Mouse (Mus musculus) kidney, embryonic 15.5 days (tissue): Measurements from ENCODE around the gene Trim23. TPM values are rescaled to one million over a fixed set of nuclear protein-coding genes. Genes with fewer than 3 reads are reported as not detected.

Source experiments
- ATAC-seq: fragments of 200-750 bp; cut with Nextera tagmentation; replicated peaks from 2 replicates; pipeline ENCODE4 v1.8.0; 2017; ENCODE audit warnings: moderate TSS enrichment; ENCODE audit not compliant: low FRiP score
- H3K27ac ChIP-seq: fragments of 300-500 bp; sonication (generic); 2 replicates; pipeline ENCODE4 v1.5.1; 2015; ENCODE audit warnings: mild to moderate bottlenecking, inconsistent platforms
- H3K27me3 ChIP-seq: fragments of 300-500 bp; sonication (generic); 2 replicates; pipeline ENCODE4 v1.6.1; 2015; ENCODE audit warnings: inconsistent platforms
- H3K36me3 ChIP-seq: fragments of 300-500 bp; sonication (generic); 2 replicates; pipeline ENCODE4 v1.6.1; 2015; ENCODE audit warnings: inconsistent platforms
- H3K4me1 ChIP-seq: fragments of 300-500 bp; sonication (generic); 2 replicates; pipeline ENCODE4 v1.6.1; 2015; ENCODE audit warnings: inconsistent platforms
- H3K4me2 ChIP-seq: fragments of 300-500 bp; sonication (generic); 2 replicates; pipeline ENCODE4 v1.6.1; 2015; ENCODE audit warnings: moderate library complexity, mild to moderate bottlenecking, inconsistent platforms
- H3K4me3 ChIP-seq: fragments of 300-500 bp; sonication (generic); replicated peaks from 2 replicates; pipeline ENCODE4 v1.5.1; 2015; ENCODE audit warnings: mild to moderate bottlenecking, inconsistent platforms
- H3K9ac ChIP-seq: fragments of 300-500 bp; sonication (generic); 2 replicates; pipeline ENCODE4 v1.6.1; 2015; ENCODE audit warnings: mild to moderate bottlenecking, inconsistent platforms
- H3K9me3 ChIP-seq: fragments of 300-500 bp; sonication (generic); replicated peaks from 2 replicates; pipeline ENCODE4 v1.6.1; 2016; ENCODE audit warnings: inconsistent platforms
- WGBS: fragments of 180-500 bp; shearing (Covaris S2); methylation state at CpG from one replicate; pipeline ENCODE4 v1.1.7; 2015; ENCODE audit warnings: mixed read lengths; 5-methylcytosine and 5-hydroxymethylcytosine counted together
- polyA plus RNA-seq: library from polyadenylated mRNA; unstranded; fragments of >200 nt; fragmentation: Nextera tagmentation; extraction: Ambion mirVana; gene quantifications from 2 replicates; pipeline ENCODE4 v1.2.1, GENCODE M21; 2015

The Trim23 gene
- polyA plus RNA-seq: 19.0 and 20.8 TPM in 2 replicates

DNA sequence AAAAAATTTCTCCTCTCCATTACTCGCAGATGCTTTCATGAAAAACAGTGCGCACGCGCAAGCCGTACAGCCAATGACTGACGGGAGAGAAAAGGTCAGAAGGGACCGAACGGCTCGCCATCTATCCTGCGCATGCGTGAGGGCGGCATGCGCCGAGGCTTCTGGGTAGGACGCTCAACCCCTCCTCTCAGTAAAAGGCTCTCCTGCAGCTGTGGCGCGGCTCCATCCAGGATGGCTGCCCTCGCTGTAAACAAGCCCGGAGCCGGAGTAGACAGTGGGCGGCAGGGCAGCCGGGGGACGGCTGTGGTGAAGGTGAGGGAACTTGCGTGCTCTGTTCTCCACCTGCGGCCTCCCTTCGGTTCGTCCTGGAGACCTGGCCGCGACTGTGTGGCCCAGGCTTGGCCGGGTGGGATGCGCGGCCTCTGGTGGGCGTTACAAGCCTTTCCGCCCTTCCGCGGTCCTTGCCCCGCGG, at the start of gene Trim23:
TSS of gene Trim23 (plus strand) at position 148 of the 472 bp plus-strand sequence.
- Histone ChIP-seq H3K4me2 (peak within 1 kb of the TSS; percentile 65), H3K27me3 (no peaks in the 10 kb centered on the region), H3K9ac (peak within 1 kb of the TSS; percentile 68), H3K9me3 (no peaks in the 10 kb centered on the region), H3K4me3 (peak within 1 kb of the TSS; percentile 83), H3K4me1 (peaks cover 12% of the 10 kb centered on the region), H3K36me3 (peaks cover 33% of the 10 kb centered on the region), H3K27ac (peak within 1 kb of the TSS; percentile 91)
- peak; percentile 98 for ATAC-seq
- WGBS: under 1% methylated on average over 38 of the region's 38 CpGs

DNA sequence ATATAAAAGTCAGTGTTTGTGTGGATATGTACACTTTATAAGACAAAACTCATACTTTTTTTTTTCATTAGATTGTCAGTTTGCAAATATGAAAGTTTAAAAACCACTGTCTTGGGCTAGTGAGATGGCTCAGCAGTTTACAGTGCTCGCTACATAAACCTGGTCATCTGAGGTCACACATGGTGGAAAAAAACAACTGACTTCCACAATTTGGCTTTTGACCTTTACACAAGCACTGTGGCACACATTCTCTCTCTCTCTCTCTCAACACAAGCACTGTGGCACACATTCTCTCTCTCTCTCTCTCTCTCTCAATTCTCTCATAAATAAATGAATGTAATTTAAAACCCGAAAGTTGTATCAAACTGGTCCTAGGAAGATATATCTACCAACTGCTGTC, 46.0 kb upstream of the Trim23 start:
- 87% methylated on average over 2 of the region's 2 CpGs for WGBS
- H3K4me1 ChIP-seq: no peaks in the 10 kb centered on the region
- no peak for ATAC-seq
- no peak overlapping the region for H3K9ac ChIP-seq
- H3K27ac ChIP-seq: no peak overlapping the region
- H3K4me2 ChIP-seq: no peak overlapping the region
- H3K9me3 ChIP-seq: no peaks in the 10 kb centered on the region
- H3K36me3 ChIP-seq: peaks cover 28% of the 10 kb centered on the region
- H3K27me3 ChIP-seq: no peaks in the 10 kb centered on the region
- no peak overlapping the region for H3K4me3 ChIP-seq

DNA sequence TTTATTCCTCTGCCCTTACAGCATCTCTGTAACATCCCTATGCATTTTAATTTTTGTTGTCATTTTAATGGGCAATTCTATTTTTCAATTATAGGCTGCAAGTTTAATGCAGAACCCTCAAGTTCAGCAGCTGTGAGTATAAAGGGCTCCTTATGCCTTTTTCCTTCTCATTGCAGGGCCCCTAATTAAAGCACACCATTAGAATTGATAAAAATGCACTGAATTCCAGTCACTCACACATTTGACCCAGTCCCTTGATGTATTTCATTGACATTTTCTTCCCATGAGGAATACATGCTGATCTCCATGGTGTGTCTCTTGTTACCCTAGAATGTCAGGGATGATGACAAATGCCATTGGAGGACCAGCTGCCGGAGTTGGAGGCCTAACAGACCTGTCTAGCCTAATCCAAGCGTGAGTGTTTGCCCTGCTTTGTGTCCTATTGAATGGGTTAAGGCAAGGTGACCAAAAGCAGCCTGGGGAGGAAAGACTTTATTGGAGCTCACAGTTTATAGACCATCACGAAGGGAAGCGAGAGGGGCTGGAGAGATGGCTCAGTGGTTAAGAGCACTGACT, 44.0 kb upstream of the Trim23 start:
- Histone ChIP-seq H3K4me3 (no peak overlapping the region), H3K36me3 (peaks cover 28% of the 10 kb centered on the region), H3K9me3 (no peaks in the 10 kb centered on the region), H3K9ac (no peak overlapping the region), H3K27me3 (no peaks in the 10 kb centered on the region), H3K4me2 (no peak overlapping the region), H3K27ac (no peak overlapping the region), H3K4me1 (no peaks in the 10 kb centered on the region)
- WGBS: 87% methylated on average over 4 of the region's 4 CpGs
- no peak for ATAC-seq

DNA sequence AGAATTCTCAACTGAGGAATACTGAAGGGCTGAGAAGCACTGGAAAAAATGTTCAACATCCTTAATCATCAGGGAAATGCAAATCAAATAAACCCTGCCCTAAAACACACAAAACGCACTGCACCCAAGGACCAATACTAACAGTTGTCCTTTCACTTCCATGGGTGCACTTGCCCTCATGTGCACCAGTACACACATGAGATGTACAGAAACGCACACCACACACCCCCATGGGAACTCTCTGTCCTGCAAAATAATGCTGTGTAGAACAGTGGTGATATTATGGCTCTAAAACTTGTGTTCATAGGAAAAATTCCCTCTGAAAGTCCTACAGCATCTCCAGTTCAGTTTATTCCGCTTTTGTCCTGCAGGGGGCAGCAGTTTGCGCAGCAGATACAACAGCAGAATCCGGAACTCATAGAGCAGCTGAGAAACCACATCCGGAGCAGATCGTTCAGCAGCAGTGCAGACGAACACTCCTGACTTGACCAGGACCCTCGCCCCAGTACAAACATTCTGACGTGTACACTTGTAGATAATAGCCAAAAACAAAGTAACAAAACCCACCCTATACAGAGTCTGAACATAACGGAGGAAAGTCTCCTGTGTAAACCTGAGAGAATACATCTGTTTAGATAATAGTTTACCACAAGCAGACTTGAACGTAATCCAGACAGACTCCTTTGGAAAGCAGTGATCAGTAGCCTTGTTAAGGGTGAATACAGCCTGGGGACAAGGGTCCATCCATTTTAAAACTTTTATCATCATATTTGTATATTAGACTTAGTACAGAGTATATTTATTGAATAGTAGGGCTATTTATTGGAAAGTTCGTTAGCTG, 39.0 kb upstream of the Trim23 start:
- WGBS: 44% methylated on average over 13 of the region's 13 CpGs
- H3K27ac ChIP-seq: no peak overlapping the region
- ATAC-seq: 0 out of 2 replicates have a peak, but pooled peaks have one; percentile 46
- peaks cover 58% of the 10 kb centered on the region for H3K36me3 ChIP-seq
- no peaks in the 10 kb centered on the region for H3K9me3 ChIP-seq
- no peak overlapping the region for H3K4me3 ChIP-seq
- H3K27me3 ChIP-seq: no peaks in the 10 kb centered on the region
- H3K4me1 ChIP-seq: no peaks in the 10 kb centered on the region
- 0 out of 2 replicates have a peak overlapping the region, but pooled peaks have one; percentile 16 for H3K4me2 ChIP-seq
- H3K9ac ChIP-seq: no peak overlapping the region

DNA sequence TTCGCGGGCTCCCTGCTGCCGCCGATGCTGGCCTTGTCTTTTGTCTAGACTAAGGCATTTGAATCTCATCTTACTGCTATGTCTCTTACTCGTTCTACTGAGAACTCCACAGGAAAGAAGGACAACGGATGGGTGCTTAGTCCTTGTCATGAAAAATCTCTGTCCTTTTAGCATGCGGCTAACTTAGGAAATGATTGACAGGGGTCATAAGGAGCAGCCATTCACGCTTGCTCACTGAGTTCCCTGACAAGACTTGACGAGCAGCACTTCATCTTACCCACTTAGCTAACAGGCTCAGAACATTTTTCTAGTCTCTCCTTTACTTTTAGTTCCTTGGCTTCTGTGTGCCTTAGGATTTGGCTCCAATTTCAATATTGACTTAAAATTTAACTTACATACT, 33.7 kb upstream of the Trim23 start:
- peaks cover 93% of the 10 kb centered on the region for H3K36me3 ChIP-seq
- 79% methylated on average over 9 of the region's 9 CpGs for WGBS
- no peak overlapping the region for H3K27ac ChIP-seq
- H3K4me3 ChIP-seq: no peak overlapping the region
- no peaks in the 10 kb centered on the region for H3K27me3 ChIP-seq
- ATAC-seq: no peak
- no peak overlapping the region for H3K9ac ChIP-seq
- no peaks in the 10 kb centered on the region for H3K9me3 ChIP-seq
- no peak overlapping the region for H3K4me2 ChIP-seq
- no peaks in the 10 kb centered on the region for H3K4me1 ChIP-seq

DNA sequence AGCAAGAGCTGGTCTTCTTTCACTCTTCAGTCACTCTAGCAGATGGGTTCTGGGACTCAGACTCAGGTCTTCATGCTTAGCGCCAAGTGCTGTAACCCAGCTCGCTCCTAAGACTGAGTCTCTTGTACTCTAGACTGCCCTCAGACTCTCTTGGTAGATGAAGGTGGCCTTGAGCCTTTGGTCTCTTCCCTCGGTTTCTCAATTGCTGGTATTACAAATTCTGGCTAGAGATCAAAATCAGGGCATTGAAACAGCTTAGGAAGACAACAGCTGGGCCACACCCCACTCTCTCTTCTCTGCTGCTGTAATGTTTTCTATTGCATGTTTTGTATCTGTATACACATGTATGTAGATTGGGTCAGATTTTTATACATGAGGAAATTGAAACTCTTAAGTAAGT, 33.0 kb upstream of the Trim23 start:
- WGBS: 92% methylated on average over 3 of the region's 3 CpGs
- H3K4me1 ChIP-seq: no peaks in the 10 kb centered on the region
- no peak overlapping the region for H3K9ac ChIP-seq
- no peak overlapping the region for H3K27ac ChIP-seq
- no peaks in the 10 kb centered on the region for H3K27me3 ChIP-seq
- H3K9me3 ChIP-seq: no peaks in the 10 kb centered on the region
- H3K4me3 ChIP-seq: no peak overlapping the region
- H3K4me2 ChIP-seq: no peak overlapping the region
- H3K36me3 ChIP-seq: peaks cover 89% of the 10 kb centered on the region
- ATAC-seq: no peak

DNA sequence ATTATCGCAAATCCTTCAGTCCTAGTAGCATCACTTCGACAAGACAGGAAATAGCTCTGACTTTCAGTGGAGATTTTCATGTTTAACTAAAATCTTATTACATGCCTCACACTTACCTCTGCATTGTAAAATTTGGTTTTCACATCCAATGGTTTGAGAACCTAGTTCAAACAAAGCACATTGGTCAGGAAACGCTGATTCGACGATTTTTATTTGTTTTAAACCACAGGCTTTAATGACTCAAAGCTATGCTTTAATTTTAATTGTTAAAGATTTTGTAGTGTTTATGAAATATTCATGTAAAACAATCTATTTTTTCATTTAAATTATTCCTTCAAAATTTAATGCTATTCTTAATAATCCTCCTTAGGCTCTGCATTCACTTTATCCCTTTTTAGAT, 24.4 kb upstream of the Trim23 start:
- no peaks in the 10 kb centered on the region for H3K9me3 ChIP-seq
- WGBS: 95% methylated on average over 5 of the region's 5 CpGs
- no peaks in the 10 kb centered on the region for H3K4me1 ChIP-seq
- no peak overlapping the region for H3K27ac ChIP-seq
- H3K4me3 ChIP-seq: no peak overlapping the region
- H3K9ac ChIP-seq: no peak overlapping the region
- H3K27me3 ChIP-seq: no peaks in the 10 kb centered on the region
- peaks cover 60% of the 10 kb centered on the region for H3K36me3 ChIP-seq
- no peak for ATAC-seq
- no peak overlapping the region for H3K4me2 ChIP-seq

DNA sequence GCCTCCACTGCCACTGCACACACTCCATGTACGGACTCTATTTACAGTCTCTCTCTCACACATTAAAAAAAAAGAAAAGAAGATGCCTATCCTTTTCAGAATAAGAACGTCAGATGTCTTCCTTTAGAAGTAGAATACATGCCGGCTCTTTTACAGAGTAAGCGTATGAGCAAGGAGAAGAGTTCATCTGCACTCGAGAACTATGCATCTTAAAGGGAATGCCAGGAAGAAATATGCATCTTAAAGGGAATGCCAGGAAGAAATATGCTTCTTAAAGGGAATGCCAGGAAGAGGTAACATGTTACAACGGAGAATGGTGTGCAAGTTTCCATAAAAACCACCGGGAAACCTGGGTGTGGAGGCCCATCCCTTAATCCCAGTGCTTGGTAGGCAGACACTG, 23.5 kb upstream of the Trim23 start:
- Histone ChIP-seq H3K27ac (no peak overlapping the region), H3K9me3 (no peaks in the 10 kb centered on the region), H3K27me3 (no peaks in the 10 kb centered on the region), H3K4me2 (no peak overlapping the region), H3K36me3 (peaks cover 61% of the 10 kb centered on the region), H3K4me3 (no peak overlapping the region), H3K4me1 (no peaks in the 10 kb centered on the region), H3K9ac (no peak overlapping the region)
- 91% methylated on average over 7 of the region's 7 CpGs for WGBS
- ATAC-seq: no peak

DNA sequence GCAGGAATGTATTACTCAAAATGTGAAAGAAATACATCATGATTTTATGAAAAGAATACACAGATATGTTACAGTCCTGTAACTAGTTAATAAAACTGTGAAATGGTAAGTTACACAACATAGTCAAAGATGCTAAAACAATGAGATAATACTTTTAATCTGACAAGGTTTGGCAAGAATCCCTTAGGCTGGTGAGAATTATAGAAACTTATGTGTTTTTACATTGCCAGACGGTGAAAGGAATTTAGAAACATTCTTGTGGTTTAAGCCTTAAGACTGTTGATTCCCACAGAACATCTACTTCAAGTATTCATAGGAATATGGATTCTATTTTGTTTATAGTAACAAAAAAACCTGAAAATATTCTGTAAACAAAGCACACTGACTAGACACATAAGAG, 22.9 kb upstream of the Trim23 start:
- Histone ChIP-seq H3K4me3 (no peak overlapping the region), H3K27me3 (no peaks in the 10 kb centered on the region), H3K9ac (no peak overlapping the region), H3K4me1 (no peaks in the 10 kb centered on the region), H3K4me2 (no peak overlapping the region), H3K9me3 (no peaks in the 10 kb centered on the region), H3K27ac (no peak overlapping the region), H3K36me3 (peaks cover 63% of the 10 kb centered on the region)
- WGBS: 82% methylated on average over 1 of the region's 1 CpGs
- ATAC-seq: no peak

DNA sequence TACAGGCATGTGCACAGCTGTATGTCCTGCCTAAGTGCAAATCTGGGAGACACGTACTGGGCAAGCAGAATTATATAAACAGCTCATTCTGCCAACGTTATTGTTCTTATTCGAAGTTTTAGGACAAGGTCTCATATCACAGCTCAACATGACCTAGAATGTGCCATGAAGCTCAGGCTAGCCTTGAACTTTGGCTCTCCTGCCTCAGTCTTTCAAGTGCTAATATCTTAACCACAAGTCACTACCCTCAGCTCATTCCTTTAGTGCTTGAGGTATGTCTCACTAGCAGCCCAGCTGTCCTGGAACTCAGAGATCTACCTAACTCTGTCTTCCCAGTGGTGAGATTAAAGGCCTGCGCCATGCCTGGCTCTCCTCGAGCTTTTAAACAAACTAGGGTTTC, 6.9 kb upstream of the Trim23 start:
- WGBS: 95% methylated on average over 5 of the region's 5 CpGs
- H3K4me2 ChIP-seq: no peak overlapping the region
- peaks cover 34% of the 10 kb centered on the region for H3K36me3 ChIP-seq
- no peak overlapping the region for H3K4me3 ChIP-seq
- H3K9me3 ChIP-seq: no peaks in the 10 kb centered on the region
- peaks cover 4% of the 10 kb centered on the region for H3K4me1 ChIP-seq
- H3K27me3 ChIP-seq: no peaks in the 10 kb centered on the region
- no peak overlapping the region for H3K9ac ChIP-seq
- no peak overlapping the region for H3K27ac ChIP-seq
- ATAC-seq: no peak

DNA sequence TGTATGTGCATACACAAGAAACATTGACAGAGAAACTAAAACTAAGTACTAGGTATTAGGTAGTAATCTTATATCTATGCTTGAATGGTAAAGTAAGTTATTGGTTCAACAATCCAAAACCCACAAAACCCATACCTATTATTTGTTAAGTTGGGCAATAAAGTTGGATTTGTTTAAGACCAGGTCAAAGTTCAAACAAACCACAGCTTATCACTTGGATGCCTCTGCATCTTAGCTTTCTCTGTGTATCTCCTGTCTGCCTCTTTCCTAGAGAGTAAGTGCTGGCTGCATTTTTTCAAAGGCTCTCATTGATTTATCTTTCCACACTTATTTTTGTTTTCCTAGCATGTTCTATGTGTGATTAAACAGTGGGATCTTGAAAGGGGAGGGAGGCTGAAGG, 6.1 kb upstream of the Trim23 start:
- peaks cover 28% of the 10 kb centered on the region for H3K36me3 ChIP-seq
- H3K4me1 ChIP-seq: peaks cover 7% of the 10 kb centered on the region
- H3K9me3 ChIP-seq: no peaks in the 10 kb centered on the region
- no peak overlapping the region for H3K27ac ChIP-seq
- H3K4me3 ChIP-seq: no peak overlapping the region
- H3K27me3 ChIP-seq: no peaks in the 10 kb centered on the region
- ATAC-seq: no peak
- no peak overlapping the region for H3K9ac ChIP-seq
- H3K4me2 ChIP-seq: no peak overlapping the region

DNA sequence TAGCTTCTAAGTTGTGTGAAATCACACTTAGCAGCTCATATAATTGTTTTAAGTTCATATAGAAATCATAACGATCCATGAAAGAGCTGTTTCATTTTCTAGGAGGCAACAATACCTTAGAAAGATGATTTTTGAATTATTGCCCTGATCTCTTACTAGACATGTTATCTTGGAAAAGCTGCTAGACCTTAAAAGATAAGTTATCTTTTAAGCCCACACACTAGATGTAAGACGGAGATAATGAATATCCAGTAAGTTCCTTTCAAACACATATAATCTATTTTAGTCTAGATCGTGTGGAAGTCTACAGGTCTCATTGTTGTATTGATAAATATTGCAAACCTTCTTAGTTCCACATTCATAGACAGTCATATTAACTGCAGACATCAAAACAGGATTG, 1.7 kb upstream of the Trim23 start:
- H3K4me1 ChIP-seq: peaks cover 12% of the 10 kb centered on the region
- H3K36me3 ChIP-seq: peaks cover 19% of the 10 kb centered on the region
- no peak overlapping the region for H3K27ac ChIP-seq
- H3K9ac ChIP-seq: no peak overlapping the region
- no peaks in the 10 kb centered on the region for H3K27me3 ChIP-seq
- no peak for ATAC-seq
- H3K4me3 ChIP-seq: peak overlapping the region; percentile 83
- H3K4me2 ChIP-seq: peak overlapping the region; percentile 65
- H3K9me3 ChIP-seq: no peaks in the 10 kb centered on the region
- 73% methylated on average over 3 of the region's 3 CpGs for WGBS
